Mouse (Mus musculus) cortical plate, adult 2 months (tissue): ENCODE measurements around the gene Pcgf2.

Experiments
- CTCF ChIP-seq: fragments of 200-500 bp; IDR thresholded peaks from 2 replicates; pipeline ENCODE4 v1.5.1; 2011; ENCODE audit warnings: mild to moderate bottlenecking, control low read depth, low read length; ENCODE audit not compliant: insufficient read depth; ENCODE audit errors: extremely low read depth
- POLR2A ChIP-seq: fragments of 200-500 bp; IDR thresholded peaks from 2 replicates; pipeline ENCODE4 v1.6.1; 2011; ENCODE audit warnings: mild to moderate bottlenecking, low read length, control low read depth; ENCODE audit not compliant: insufficient read depth; ENCODE audit errors: extremely low read depth

- no peak for TF ChIP-seq POLR2A
- no peak for TF ChIP-seq CTCF
Measured at GRCm38 (mm10) chr11:97696669-97697068, 3.6 kb downstream of the Pcgf2 start.
